Mouse (Mus musculus) ES-CJ7 (cell line): ENCODE measurements around the gene Htr1f.

ENCODE experiments used
- DNase-seq: peaks from one replicate; pipeline ENCODE4 v3.0.0; 2011; ENCODE audit warnings: low read depth, low spot score

The Htr1f gene

DNA sequence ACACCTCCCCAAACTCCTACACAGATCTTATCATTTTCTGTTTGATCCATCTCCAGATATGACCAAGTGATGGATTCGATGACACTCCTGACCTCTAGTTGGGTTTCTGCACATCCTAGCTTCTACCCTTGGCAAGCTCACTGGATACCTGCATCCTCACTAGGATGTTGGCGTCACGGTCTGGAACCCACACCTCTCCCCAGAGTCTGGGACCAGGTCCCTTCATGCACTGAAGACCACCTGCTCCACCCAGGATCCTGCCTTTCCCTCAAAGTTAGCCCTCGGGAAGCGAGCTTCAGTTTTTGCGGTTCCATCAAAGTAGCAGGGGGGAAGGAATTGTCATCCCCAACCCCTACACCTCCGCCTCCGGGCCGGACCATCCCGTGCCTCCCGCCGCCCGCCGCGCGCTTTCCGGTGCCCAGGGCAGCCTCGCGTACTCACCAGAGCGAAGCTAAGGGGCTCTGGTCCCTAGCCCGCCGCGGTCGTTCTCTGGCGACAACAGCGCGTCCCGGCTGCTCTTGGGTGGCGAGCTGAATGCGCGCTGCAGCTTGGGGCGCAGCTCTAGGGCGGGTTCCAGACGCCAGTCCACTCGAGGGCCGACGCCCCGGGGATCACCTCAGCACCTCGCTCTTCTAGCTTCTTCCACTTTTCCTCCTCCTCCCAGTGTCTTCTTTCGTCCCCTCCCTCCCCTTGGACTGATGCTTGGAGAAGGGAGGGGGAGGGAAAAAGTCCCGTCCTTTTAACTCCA, at the start of gene Htr1f:
TSS of gene Htr1f (minus strand) at position 671 of the 748 bp plus-strand sequence.
- peak; percentile 18 for DNase-seq

DNA sequence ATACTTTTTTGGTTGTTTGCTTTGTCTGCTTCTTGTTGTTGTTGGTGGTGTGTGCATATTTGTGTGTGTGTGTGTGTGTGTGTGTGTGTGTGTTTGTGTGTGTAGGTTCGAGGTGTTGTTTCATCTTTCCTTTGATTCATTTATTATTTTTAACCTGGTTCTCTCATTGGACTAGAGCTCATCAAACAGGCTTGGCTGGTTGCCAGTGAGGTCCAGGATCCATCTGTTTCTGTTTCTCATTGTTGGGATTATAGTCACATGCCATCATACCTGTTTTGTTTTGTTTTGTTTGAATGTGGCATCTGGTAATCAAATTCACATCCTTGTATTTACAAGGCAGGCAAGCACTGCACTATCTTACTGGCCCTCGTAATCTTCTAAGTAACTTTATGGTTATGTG, 34.1 kb upstream of the Htr1f start:
- no peak for DNase-seq

DNA sequence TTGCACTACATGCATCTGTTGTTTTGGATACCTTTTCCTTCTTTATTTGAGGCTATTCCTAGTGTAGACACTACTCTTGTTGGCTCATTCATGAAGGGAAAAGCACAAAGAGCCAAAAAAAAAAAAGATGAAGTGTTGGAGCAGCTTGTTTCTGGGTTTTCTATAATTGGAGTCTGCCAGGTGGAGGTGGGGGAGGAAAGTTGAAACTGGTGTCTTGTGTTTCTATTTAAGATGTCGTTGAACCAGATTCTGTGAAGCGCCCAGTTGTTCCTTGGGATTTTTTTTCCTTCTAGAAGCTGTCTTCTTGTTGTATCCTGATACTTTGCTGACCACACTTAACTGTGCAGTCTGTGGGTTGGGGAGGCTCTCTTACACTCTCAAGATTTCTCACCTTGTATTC, 23.7 kb upstream of the Htr1f start:
- no peak for DNase-seq

DNA sequence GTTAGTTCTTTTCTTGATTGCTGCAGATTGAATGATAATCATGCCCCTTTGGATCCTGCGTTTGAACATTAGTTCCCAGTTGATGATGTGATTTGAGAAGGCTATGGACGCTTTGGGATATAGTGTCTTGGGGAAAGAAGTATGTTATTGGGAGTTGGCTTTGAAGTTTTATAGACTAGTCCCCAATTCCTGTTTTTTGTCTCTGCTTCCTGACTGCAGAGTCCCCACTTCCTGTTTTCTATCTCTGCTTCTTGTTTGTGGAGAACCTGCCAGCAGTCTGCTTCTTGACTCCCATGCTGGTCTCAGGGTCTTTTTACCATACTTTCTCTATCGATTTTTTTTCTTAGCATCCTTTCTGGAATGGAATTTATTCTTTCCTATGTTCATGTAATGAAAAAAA, 22.2 kb upstream of the Htr1f start:
- no peak for DNase-seq

DNA sequence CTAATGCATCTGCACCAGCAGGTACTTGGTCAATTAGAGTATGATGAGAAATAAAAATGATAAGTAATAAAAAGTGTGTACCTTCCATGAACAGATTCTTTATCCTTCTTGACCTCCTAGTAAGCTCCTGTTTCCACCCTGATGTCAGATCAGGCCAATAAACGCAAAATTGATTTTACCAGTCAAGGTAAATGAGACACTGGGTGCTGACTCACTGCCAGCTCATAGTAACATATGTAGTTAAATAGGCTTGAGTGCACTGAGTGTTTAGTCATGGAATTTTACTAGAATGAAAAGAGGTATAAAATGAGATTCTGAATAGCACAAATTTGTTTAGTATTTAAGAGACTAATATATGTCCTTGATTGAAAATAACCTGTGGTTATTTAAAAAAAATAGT, 6.6 kb upstream of the Htr1f start:
- DNase-seq: no peak

DNA sequence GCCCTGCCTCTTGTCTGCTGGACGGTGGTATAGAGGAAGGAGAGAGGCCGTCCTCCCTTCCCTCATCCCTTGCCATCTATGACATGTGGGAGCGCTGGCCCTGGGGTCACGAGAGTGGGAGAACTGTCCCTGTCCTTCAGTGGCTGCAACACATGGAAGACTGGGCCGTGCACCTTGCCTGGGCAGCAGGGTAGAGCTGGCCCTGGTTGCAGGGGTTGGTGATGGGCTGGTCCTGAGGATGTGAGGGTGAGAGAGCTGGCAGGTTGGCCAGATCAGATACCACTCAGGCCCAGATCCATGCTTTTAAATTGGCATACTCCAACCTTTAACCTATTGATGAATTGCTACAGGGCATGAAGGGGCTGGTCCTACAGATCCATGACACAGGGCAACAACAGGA, 12.1 kb downstream of the Htr1f start:
- DNase-seq: no peak

DNA sequence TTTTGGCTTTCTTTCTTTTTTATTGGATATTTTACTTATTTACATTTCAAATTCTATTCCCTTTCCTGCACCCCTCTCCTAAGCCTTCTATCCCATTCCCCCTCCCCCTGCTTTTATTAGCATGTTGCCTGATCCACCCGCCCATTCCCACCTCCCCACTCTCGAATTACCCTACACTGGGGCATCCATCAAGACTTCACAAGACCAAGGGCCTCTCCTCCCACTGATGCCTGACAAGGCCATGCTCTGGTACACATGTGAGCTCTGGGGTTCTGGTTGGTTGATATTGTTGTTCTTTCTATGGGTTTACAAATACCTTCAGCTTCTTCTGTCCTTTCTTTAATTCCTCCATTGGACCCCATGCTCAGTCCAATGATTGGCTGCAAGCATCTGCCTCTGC, 22.2 kb downstream of the Htr1f start:
- no peak for DNase-seq

DNA sequence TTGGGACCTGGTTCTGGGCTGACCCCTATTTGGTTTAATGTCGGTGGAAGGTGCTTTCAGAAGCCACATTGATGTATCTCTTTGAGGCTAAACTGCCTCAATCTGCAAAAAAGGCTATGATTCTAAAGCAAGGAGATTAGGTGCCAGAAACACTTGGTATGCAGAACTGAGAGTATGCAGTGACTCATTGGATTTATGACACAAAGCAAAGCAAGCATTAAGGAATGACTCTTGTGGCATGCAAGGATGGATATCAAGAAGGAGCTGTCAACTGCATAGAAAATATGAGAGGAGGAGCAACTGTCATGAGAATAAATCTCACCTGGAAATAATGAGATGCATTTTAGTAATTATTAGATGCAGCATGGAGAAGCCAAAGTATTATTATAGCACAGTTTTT, 35.8 kb downstream of the Htr1f start:
- DNase-seq: no peak

DNA sequence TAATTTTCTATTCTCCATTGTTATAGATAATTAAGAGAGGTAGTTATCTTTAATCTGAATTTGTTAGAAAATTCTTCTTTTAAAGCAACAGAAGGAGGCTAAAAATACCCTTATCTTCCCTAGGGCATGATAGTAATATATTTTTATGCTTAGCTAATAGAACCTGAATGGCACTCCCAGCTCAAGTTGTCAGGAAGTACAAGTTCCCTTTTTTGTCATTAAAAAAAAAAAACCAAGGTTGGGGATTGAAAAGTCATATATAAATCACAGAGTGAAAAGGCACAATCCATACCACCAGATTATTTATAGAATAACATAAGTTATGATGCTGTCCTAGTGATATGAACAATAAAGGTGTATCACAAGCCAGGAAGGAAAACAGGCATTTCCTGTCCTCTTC, 39.4 kb downstream of the Htr1f start:
- no peak for DNase-seq

DNA sequence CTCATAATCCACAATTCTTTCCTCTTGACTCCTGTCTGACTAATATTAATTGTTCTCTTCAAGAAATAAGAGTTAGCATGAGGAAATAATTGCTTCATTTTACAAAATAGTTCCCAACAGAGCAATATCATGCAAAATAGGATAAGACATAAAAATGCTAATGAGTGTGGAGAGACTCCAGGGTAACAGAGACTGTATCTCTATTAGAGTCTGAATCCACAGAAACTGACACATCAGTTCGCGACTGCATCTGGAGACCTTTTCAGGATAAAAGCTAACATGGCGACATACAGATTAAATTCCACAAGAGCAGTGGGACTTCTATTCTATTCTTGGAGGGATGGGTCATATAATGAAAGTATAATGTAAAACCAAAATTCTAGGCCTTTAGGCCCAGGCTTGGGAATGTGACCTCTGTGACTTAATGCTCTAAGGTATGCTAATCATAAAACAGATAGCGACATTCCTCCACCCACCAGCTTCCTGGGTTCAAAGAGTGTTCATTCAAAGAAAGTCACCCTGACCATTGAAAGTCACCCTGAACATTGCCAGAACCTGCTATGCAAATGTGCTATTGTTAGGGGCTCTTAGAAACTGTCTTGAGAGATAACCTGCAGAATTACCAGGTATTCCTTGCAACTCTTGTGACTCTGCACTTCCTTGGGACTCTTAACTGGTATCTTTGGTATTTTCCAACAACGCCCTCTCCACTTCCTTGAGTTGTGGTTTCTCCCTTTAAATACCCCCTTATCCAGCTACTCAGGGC, 67.8 kb downstream of the Htr1f start:
- peak; percentile 31 for DNase-seq

DNA sequence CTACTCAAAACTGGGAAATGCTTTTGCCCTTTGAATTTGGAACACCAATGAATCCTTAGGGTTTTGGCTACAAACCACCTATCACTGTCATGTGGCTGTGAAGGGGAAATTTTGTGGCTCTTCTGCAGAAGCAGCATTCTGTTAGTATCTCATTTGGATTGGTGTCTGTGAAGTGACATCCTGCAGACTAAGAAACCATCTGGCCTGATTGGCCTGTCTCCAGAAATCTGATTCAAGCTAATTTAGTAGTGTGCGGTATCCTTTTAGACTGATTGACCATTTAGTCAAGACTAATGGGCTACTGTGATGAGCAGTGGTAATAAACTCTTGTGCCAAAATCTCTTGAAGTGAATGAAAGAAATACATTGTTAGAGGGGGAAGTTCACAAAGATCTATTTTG, 76.0 kb downstream of the Htr1f start:
- no peak for DNase-seq

DNA sequence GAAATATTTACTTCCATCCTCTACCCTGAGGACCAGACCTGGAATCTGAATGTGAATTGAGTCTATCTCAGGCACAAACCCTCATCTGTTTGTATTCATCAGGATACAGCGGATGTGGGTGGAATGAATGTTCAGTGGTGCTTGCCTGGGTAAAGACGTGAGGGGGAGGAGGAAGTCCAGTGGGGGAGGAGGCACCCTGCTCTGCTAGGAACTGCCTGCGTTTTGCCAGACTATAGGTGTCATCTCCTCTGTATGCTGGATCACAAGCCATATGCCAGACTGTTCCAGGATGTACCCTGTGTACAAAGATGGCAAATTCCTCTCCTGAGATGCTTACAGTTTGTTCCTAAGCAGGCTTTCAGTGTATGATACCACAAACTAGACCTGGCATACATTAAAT, 83.3 kb downstream of the Htr1f start:
- no peak for DNase-seq

DNA sequence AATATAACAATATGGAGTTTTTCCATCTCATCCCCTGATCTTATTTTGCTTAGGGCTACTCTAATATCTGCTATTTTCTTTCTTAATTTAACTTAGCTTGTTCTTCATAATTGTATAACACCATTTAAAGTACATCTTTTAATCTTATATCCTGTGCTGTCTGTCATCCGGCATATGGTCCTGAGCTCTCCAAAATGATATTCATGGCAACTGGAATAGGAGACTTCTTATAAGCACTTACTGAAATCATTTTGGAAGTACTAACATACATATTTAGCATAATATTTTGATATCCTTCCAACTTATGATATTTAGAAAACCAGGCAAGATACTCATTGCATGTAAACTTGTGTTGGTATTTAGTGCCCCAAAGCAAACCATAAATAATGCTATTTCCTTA, 86.9 kb downstream of the Htr1f start:
- no peak for DNase-seq

DNA sequence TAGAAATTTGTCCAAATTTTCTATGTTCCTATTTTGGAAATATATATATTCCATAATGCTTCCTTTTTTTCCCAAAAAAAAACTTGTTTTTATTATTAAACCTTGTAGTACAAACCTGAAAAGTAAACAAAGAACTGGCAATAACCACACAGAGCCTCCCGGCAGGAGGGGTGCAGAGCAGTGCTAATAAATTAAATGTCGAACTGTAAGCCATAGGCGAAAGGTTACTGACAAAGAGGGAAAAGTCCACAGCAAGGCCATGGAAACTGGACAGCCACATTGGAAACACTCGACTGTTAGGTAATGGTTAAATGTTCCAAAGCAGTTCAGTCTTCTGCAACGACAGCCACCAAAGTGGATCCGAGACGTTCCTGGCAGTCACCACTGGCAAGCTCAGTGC, 87.5 kb downstream of the Htr1f start:
- DNase-seq: no peak

DNA sequence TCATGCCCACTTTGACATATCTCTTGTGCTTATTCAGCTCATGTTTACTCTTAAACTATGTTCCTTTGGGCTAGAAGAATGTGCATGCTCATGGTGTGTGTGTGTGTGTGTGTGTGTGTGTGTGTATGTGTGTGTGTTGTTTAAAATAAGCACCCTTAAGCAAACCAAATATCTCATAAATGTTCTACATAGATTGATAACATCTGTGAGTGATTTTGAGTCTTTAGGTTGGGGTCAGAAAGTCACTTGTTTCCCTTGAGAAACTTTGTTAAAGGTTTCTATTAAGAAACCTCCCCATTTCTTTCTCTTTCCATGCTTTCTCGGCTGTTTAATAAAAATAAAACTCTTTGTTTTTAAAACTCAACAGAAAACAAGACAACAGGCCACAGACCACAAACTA, 88.1 kb downstream of the Htr1f start:
- no peak for DNase-seq

DNA sequence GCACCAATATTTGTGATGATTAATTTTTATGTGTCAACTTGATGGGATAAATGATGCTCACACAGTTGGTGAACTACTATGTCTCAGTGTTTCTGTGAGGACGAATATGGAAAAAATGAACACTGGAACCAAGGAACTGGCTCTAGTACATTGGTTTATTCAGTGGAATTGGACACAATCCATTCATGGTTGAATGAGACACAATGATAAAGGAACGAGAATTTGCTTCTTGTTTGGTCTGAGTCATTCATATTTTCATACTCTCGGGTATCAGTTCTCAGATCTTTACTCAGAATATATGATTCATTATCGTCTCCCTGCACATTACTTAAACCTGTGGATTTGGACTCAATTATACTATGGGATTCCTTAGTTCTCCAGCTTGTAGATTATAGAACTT, 90.4 kb downstream of the Htr1f start:
- DNase-seq: no peak

DNA sequence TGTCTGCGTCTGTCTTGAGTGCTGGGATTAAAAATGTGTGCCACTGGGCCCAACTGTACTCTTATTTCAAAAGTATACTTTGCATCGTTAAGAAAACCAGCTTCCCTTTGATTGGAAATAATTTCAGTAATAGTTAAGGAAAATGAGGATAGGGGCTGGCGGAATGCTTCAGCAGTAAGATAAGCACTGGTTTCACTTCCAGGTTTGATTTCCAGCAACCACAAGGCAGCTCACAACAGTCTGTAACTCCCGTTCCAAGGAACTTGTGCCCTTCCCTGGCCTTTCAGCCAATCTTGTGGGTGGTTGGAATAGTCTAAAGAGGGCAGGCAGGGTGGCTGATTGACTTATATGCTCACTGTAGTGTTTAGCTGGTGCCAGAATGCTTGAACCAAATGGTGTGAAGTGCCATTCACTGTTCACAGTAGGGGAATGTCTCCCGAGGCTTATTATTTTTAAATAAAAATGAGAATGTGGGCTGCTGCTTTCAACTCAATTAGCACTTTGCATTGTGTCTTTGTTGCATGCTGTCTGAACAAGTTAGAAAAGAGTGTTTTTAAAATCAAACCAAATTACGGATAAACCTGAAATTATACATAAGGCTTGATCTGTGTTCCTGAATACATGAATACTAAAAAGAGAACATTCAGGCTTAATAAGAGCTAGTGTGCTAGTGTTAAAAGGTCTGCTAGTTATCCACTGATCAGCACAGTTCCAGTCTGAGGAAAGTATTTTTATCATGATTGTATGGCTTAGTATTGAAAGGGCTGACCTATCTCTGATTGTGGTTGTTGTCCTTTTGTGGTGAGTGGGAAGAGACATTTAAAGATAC, 103.4 kb downstream of the Htr1f start:
- DNase-seq: no peak

DNA sequence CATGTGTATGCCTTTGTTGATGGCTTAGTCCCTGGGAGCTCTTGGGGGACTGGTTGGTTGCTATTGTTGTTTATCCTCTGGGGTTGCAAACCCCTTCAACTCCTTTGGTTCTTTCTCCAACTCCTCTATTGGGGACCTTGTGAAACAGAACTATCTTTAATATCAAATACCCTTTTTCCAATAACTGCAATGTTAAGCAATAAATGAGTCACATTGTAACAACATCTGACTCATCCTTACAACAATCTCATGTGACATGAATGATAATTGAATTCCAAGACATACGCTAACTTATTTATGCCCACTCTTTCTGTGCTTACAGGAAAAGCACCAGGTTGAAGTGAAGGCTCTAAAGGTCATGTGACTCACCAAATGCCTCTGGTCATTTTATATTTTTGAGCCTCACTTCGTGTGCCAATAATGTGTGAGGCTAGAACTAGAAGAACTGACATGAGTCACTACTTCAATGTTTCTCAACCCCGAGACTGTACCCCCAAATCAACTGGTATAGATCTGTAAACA, 116.3 kb downstream of the Htr1f start:
- no peak for DNase-seq

DNA sequence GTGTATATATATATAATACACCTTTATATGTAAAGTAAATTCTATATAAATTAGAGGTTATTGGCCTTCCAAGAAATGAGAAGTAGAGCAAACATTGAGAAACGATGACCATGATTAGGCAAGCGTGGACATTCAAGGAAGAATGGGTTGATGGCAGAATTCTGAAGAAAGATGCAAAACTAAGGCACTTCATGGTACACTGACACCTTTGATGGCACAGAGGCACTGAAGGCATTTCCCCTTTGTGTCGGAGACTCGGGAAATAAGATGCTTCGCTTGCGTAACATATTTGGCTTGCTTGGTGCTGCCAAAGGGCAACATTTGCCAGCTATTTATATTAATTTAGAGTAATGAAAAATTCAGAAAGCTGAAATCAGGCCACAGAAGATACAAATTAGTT, 118.1 kb downstream of the Htr1f start:
- DNase-seq: no peak

DNA sequence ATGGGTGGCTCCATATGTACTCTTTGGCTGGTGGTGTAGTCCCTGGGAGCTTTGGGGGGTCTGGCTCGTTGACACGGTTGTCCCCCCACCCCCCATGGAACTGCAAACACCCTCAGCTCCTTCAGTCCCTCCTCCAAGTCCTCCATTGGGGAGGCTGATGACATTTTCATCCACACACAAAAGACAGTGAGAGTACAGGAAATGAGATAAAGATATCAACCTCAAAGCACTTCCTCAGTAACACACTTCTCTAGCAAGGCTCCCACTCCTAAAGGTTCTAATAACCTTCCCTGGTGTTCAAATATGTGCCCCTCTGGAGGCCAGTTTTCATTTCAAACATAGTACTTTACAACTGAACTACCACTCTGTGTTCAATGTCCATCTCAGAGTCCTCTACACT, 118.6 kb downstream of the Htr1f start:
- DNase-seq: no peak

DNA sequence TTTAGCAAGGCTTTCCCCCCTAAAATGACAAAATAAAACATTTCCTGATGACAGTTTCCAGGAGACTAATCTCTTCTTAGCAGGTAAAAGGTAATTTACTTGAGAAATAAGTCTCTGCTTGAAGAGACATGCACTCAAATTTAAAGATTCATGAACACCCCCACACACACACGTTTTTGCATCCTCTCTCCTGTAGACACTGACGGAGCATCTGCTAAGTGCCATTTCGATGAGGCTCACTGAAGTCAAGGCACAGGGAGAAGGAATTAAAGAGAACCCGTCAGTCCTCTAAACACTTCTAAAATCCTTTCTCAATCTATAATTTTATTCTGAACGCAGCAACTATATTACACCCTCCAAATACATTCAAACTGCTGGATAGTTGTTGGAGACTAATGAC, 131.0 kb downstream of the Htr1f start:
- DNase-seq: no peak
